Mouse (Mus musculus): ENCODE measurements at regions not wholly inside any gene's neighbourhood (a gene's known extent, or its start where the extent isn't known, plus 50 kb on each side); places are given as distances from the start of the nearest gene placed in this dataset.

DNA sequence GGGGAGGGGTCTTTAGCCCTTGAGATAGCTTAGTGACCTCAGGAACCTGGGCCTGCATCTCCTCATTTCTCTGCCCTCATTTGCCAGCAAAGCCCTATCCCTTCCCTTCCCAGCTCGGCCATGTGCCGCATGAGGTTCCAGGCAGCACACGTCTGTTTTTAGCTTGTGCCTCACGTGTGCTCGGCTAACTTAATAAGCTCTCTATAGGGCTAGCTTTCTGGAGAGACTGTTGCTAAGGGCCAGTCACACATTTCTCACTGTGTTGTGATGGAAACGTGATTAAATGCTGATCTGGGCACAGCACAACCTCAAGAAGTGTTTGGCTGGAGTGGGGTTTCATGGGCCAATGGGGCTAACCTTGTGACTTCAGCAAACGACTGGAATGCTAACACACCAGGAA lies 55.5 kb downstream of the Gpr6 start:
- no peak for TF ChIP-seq POLR2A (IDR thresholded peaks at IDR 0.05; ENCODE audit: low read depth, low read length)
- TF ChIP-seq CTCF (conservative IDR thresholded peaks at IDR 0.05; ENCODE audit: insufficient read depth, insufficient read length, low read depth, low read length): no peak
